Mouse (Mus musculus) C2C12 (cell line): ENCODE measurements around the gene Phyh. TPM values are rescaled to one million over a fixed set of nuclear protein-coding genes. Genes with fewer than 3 reads are reported as not detected.
"Not testable (repeated sequence)": the region's sequence is repeated elsewhere in the genome, so short reads cannot be mapped to it uniquely, and the experiment has no call there.

Experiments used
- H3K27me3 ChIP-seq: one replicate; pipeline ENCODE4 v1.6.1; 2011; ENCODE audit not compliant: control insufficient read depth, insufficient read depth, insufficient read length
- H3K36me3 ChIP-seq: one replicate; pipeline ENCODE4 v1.6.1; 2011; ENCODE audit not compliant: control insufficient read depth, insufficient read depth
- H3K4me3 ChIP-seq: one replicate; pipeline ENCODE4 v1.5.1; 2011; ENCODE audit warnings: mild to moderate bottlenecking, control low read depth; ENCODE audit not compliant: poor library complexity, insufficient read depth, severe bottlenecking
- H3K79me2 ChIP-seq: one replicate; pipeline ENCODE4 v1.6.1; 2011; ENCODE audit not compliant: control insufficient read depth, insufficient read depth
- H3K79me3 ChIP-seq: one replicate; pipeline ENCODE4 v1.6.1; 2011; ENCODE audit warnings: low read depth, control low read depth
- H3ac ChIP-seq: one replicate; pipeline ENCODE3; 2011; ENCODE audit warnings: low read depth; ENCODE audit not compliant: control insufficient read depth, insufficient read length
- CEBPB ChIP-seq: IDR thresholded peaks from one replicate; pipeline ENCODE4 v1.6.1; 2011; ENCODE audit warnings: low read depth, mild to moderate bottlenecking, control low read depth, moderate library complexity
- CTCF ChIP-seq: IDR thresholded peaks from one replicate; pipeline ENCODE4 v1.5.1; 2011; ENCODE audit not compliant: control insufficient read depth, insufficient read depth, insufficient read length
- FOSL1 ChIP-seq: IDR thresholded peaks from one replicate; pipeline ENCODE4 v1.8.0; 2011; ENCODE audit warnings: mild to moderate bottlenecking, low read length; ENCODE audit not compliant: poor library complexity, insufficient read depth, severe bottlenecking
- MAX ChIP-seq: IDR thresholded peaks from one replicate; pipeline ENCODE4 v1.6.1; 2011; ENCODE audit warnings: mild to moderate bottlenecking, control low read depth
- MYOD1 ChIP-seq: IDR thresholded peaks from one replicate; pipeline ENCODE4 v1.6.1; 2011; ENCODE audit warnings: low read depth; ENCODE audit not compliant: control insufficient read depth, insufficient read length
- MYOG ChIP-seq: IDR thresholded peaks from one replicate; pipeline ENCODE4 v1.6.1; 2011; ENCODE audit not compliant: control insufficient read depth, insufficient read length; ENCODE audit errors: extremely low read depth
- USF1 ChIP-seq: IDR thresholded peaks from one replicate; pipeline ENCODE4 v1.6.1; 2011; ENCODE audit warnings: low read depth, mild to moderate bottlenecking, control low read depth, moderate library complexity
- polyA plus RNA-seq: library from polyadenylated mRNA; unstranded; fragments of >200 nt; fragmentation: generic; extraction: Trizol; gene quantifications from one replicate; pipeline ENCODE4 v1.2.1, GENCODE M21; 2012; ENCODE audit warnings: missing spikeins

Phyh gene
- polyA plus RNA-seq, 1 experiment: 5.9 TPM

DNA sequence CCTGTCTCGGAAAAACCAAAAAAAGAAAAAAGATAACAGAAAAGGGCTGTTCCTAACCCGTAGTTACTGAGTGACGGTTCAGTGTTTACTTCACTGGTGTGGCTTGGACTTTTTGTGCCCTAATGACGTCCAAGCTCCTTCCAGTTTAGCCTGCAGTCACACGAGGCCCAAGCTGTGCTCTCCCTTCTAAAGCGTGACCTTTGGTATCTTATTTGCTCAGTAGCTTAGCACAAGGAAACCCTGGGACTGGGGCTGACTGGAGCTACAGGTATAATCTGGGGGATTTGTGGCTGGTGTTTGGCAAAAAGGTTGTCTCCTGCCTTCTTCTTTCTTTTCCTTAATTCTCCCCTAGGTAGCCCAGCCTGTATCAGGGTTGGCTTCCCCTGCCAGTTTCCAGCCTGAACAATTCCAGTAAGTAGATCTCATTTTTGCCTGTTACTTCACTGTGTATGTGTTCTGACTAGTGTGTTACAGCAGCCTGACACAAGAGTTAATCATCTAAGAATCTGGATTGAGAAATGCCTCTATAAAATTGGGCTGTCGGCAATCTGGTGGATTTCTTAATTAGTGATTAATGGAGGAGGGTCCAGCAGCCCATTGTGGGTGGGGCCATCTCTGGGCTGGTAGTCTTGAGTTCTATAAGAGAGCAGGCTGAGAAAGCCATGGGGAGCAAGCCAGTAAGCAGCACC is 3.8 kb downstream of the Phyh start:
- no peaks in the 10 kb centered on the region for H3K79me2 ChIP-seq
- TF ChIP-seq CTCF (no peak), MYOD1 (no peak), FOSL1 (no peak), MYOG (no peak), MAX (no peak), CEBPB (no peak), USF1 (no peak)
- no peak overlapping the region for H3ac ChIP-seq
- no peaks in the 10 kb centered on the region for H3K79me3 ChIP-seq
- H3K27me3 ChIP-seq: no peaks in the 10 kb centered on the region
- H3K4me3 ChIP-seq: no peak overlapping the region
- H3K36me3 ChIP-seq: no peaks in the 10 kb centered on the region

DNA sequence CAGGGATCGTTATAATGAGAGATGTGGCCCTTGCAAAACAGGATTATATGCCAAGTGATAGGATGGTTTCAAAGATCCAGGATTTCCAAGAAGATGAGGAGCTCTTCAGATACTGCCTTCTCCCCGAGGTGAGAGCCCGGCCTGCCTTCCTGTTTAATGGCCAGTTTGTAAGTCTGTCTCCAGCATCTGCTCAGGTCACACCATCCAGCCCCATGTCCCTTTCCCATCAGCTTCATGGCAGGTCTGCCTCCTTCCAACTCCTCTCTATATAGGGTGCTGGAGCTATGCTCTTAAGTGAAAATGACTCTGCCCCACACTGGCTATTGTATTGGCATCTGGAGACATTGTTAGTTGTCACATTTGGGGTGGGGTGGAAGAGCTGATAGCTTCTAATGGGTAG is 8.6 kb downstream of the Phyh start:
- Histone ChIP-seq H3K79me2 (no peaks in the 10 kb centered on the region), H3K36me3 (no peaks in the 10 kb centered on the region), H3K79me3 (no peaks in the 10 kb centered on the region), H3K27me3 (no peaks in the 10 kb centered on the region), H3K4me3 (no peak overlapping the region), H3ac (no peak overlapping the region)
- no peak for TF ChIP-seq CEBPB
- TF ChIP-seq CTCF: no peak
- no peak for TF ChIP-seq MAX
- no peak for TF ChIP-seq MYOD1
- no peak for TF ChIP-seq USF1
- no peak for TF ChIP-seq MYOG
- no peak for TF ChIP-seq FOSL1

DNA sequence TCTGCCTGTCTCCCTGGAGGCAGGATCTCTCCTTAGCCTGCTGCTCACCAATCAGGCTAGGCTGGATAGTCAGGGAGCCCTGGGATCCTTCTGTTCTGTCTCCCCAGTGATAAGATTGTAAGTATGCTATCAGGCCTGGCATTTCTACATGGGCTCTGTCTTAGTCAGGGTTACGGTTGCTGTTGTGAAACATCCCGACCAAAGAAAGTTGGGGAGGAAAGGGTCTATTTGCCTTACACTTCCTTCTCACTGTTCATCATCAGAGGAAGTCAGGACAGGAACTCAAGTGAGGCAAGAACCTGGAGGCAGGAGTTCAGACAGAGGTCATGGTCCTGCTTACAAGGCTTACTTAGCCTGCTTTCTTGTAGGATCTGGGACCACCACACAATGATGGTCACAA is 10.4 kb downstream of the Phyh start:
- no peaks in the 10 kb centered on the region for H3K36me3 ChIP-seq
- no peaks in the 10 kb centered on the region for H3K79me3 ChIP-seq
- H3ac ChIP-seq: no peak overlapping the region
- H3K79me2 ChIP-seq: no peaks in the 10 kb centered on the region
- H3K4me3 ChIP-seq: no peak overlapping the region
- no peaks in the 10 kb centered on the region for H3K27me3 ChIP-seq
- TF ChIP-seq MAX: no peak
- TF ChIP-seq FOSL1: no peak
- no peak for TF ChIP-seq CTCF
- TF ChIP-seq USF1: no peak
- no peak for TF ChIP-seq CEBPB
- TF ChIP-seq MYOD1: no peak
- no peak for TF ChIP-seq MYOG

GRCm38 (mm10) chr2:4934516-4934915 is 15.7 kb downstream of the Phyh start:
- no peaks in the 10 kb centered on the region for H3K36me3 ChIP-seq
- no peak overlapping the region for H3K4me3 ChIP-seq
- H3K27me3 ChIP-seq: no peaks in the 10 kb centered on the region
- H3K79me2 ChIP-seq: no peaks in the 10 kb centered on the region
- no peak for TF ChIP-seq MYOD1
- TF ChIP-seq MAX: no peak
- no peak for TF ChIP-seq CEBPB
- TF ChIP-seq USF1: no peak
- no peak for TF ChIP-seq CTCF
- TF ChIP-seq FOSL1: no peak
- TF ChIP-seq MYOG: no peak
- no peaks in the 10 kb centered on the region for H3K79me3 ChIP-seq
- H3ac ChIP-seq: no peak overlapping the region

DNA sequence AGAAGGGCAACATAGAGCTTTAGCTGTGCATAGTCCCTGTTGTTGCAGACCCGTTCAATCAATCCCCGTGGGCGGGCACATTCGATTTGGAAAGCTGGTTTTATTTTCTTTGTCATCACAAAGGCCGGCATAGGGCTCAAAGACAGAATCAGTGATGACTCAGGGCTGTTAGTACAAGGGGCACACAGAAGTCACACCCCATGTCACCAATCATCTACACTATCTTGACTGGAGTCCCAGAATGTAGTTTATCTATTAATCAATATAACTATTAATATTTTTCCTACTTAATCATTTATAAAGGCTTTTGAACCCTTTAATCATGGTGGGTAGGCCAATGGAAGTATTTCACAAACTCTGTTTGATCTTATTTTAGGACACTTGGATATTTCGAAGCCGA is 19.1 kb downstream of the Phyh start:
- TF ChIP-seq USF1 (no peak), CEBPB (no peak), MAX (no peak), CTCF (no peak), FOSL1 (no peak), MYOG (no peak), MYOD1 (no peak)
- H3K79me3 ChIP-seq: no peaks in the 10 kb centered on the region
- no peak overlapping the region for H3ac ChIP-seq
- H3K4me3 ChIP-seq: no peak overlapping the region
- no peaks in the 10 kb centered on the region for H3K79me2 ChIP-seq
- no peaks in the 10 kb centered on the region for H3K27me3 ChIP-seq
- no peaks in the 10 kb centered on the region for H3K36me3 ChIP-seq

- no peak overlapping the region for H3ac ChIP-seq
- H3K79me2 ChIP-seq: no peaks in the 10 kb centered on the region
- H3K4me3 ChIP-seq: no peak overlapping the region
- H3K36me3 ChIP-seq: no peaks in the 10 kb centered on the region
- no peaks in the 10 kb centered on the region for H3K79me3 ChIP-seq
- no peaks in the 10 kb centered on the region for H3K27me3 ChIP-seq
- TF ChIP-seq CTCF (no peak), FOSL1 (no peak), CEBPB (no peak), MYOD1 (no peak), MYOG (no peak), USF1 (no peak), MAX (no peak)
Observed at GRCm38 (mm10) chr2:4940861-4941260, 22.0 kb downstream of the Phyh start.

GRCm38 (mm10) chr2:4949691-4950090 is 30.9 kb downstream of the Phyh start:
- H3K4me3 ChIP-seq, H3K79me2 ChIP-seq, H3K79me3 ChIP-seq, H3ac ChIP-seq, H3K27me3 ChIP-seq, H3K36me3 ChIP-seq: not testable (repeated sequence)
